25 mouse cellular contexts compared by ENCODE assay signal in genomic region chr14:55709509-55709908, GRCm38 (mm10). TPM values are rescaled to one million over a fixed set of nuclear protein-coding genes. Genes with fewer than 3 reads are reported as not detected.
DNase-seq lines count a peak whose midpoint lies in the region; ATAC-seq and TF ChIP-seq lines count a peak whose summit lies in the region.
"Had no signal": no experiment of that assay in that cellular context is flagged by ENCODE, and none has a peak within 500 bp of the region (broad histone marks: within the 10 kb centered on the region; RNA-seq: fewer than 3 reads in every experiment).

No protein-coding gene starts in this region.

- H3K9me3 ChIP-seq in E14TG2a.4 (ENCODE audit: low read length) = no peaks in the 10 kb centered on the region
- H3K9me3 ChIP-seq in ES-Bruce4 (replicated peaks; ENCODE audit: control insufficient read depth, insufficient read depth, low read length, poor library complexity, severe bottlenecking) = no peaks in the 10 kb centered on the region
- H3K9me3 ChIP-seq in stomach, embryonic 16.5 days (replicated peaks; ENCODE audit: control insufficient read depth, low read length) = no peaks in the 10 kb centered on the region
- no peaks in the 10 kb centered on the region for H3K9me3 ChIP-seq in neural tube, embryonic 15.5 days (replicated peaks)
- H3K9me3 ChIP-seq: forebrain, embryonic 10.5 days; forebrain, embryonic 13.5 days; hindbrain, embryonic 12.5 days had no signal

- no peak for TF ChIP-seq CTCF in E14TG2a.4 (conservative IDR thresholded peaks at IDR 0.05; ENCODE audit: low read length)
- no peak for TF ChIP-seq CTCF in ES-Bruce4 (IDR thresholded peaks at IDR 0.05; ENCODE audit: low read depth, low read length)

- peak; percentile 70 for TF ChIP-seq EP300 in ES-Bruce4 (IDR thresholded peaks at IDR 0.05; ENCODE audit: insufficient read depth, low read depth, low read length)

- H3K27me3 ChIP-seq in E14TG2a.4 (ENCODE audit: insufficient read depth, low read length) (peaks cover 26% of the 10 kb centered on the region), ES-Bruce4 (ENCODE audit: control insufficient read depth, insufficient read depth, low read length, poor library complexity, severe bottlenecking) (no peaks in the 10 kb centered on the region)
- no peaks in the 10 kb centered on the region for H3K27me3 ChIP-seq in stomach, embryonic 16.5 days (ENCODE audit: control insufficient read depth, insufficient read depth, low read length)
- peaks cover 28% of the 10 kb centered on the region for H3K27me3 ChIP-seq in neural tube, embryonic 15.5 days (replicated peaks)

- ATAC-seq in stomach, embryonic 16.5 days (ENCODE audit: insufficient read depth, low FRiP score) = no peak
- no peak for ATAC-seq in neural tube, embryonic 15.5 days (ENCODE audit: low FRiP score)
- ATAC-seq: activated CD4-positive, CD25-positive, alpha-beta regulatory T cell, adult 4 months; CD4-positive, CD25-positive, alpha-beta regulatory T cell, adult 4 months; forebrain, embryonic 13.5 days; forebrain, embryonic 16.5 days; hindbrain, postnatal 0 days; inflammation-experienced regulatory T-cells, adult 6 months; intestine, embryonic 16.5 days had no signal

- H3K4me2 ChIP-seq in stomach, embryonic 16.5 days (ENCODE audit: low read depth, low read length) = 0 out of 2 replicates have a peak overlapping the region, but pooled peaks have one; percentile 20
- no peak overlapping the region for H3K4me2 ChIP-seq in neural tube, embryonic 15.5 days
- H3K4me2 ChIP-seq: forebrain, embryonic 13.5 days; heart, embryonic 11.5 days; hindbrain, embryonic 12.5 days had no signal

- H3K36me3 ChIP-seq in E14TG2a.4 (ENCODE audit: insufficient read depth, low read length) = peaks cover 35% of the 10 kb centered on the region
- no peaks in the 10 kb centered on the region for H3K36me3 ChIP-seq in ES-Bruce4 (ENCODE audit: control insufficient read depth, insufficient read depth, low read length, poor library complexity, severe bottlenecking)
- no peaks in the 10 kb centered on the region for H3K36me3 ChIP-seq in stomach, embryonic 16.5 days (ENCODE audit: control insufficient read depth, insufficient read depth, low read length)
- no peaks in the 10 kb centered on the region for H3K36me3 ChIP-seq in neural tube, embryonic 15.5 days
- H3K36me3 ChIP-seq: forebrain, embryonic 10.5 days; hindbrain, embryonic 12.5 days had no signal

- no peak overlapping the region for H3K9ac ChIP-seq in ES-Bruce4 (ENCODE audit: low read depth, poor library complexity, severe bottlenecking)
- H3K9ac ChIP-seq in stomach, embryonic 16.5 days (ENCODE audit: low read length) = no peak overlapping the region
- H3K9ac ChIP-seq in neural tube, embryonic 15.5 days (replicated peaks) = no peak overlapping the region
- H3K9ac ChIP-seq: forebrain, embryonic 13.5 days; hindbrain, embryonic 12.5 days had no signal

- TF ChIP-seq POLR2A in ES-Bruce4 (IDR thresholded peaks at IDR 0.05; ENCODE audit: insufficient read depth, low read length) = no peak

- 64% methylated on average over 4 of the region's 4 CpGs for WGBS in stomach, embryonic 16.5 days
- 91% methylated on average over 4 of the region's 4 CpGs for WGBS in neural tube, embryonic 15.5 days

- H3K4me3 ChIP-seq in E14TG2a.4 (replicated peaks; ENCODE audit: low read length) (peak overlapping the region; percentile 60), ES-Bruce4 (ENCODE audit: low read depth, low read length) (peak overlapping the region; percentile 4; the same call in 1 of the 2 replicates)
- H3K4me3 ChIP-seq in stomach, embryonic 16.5 days (replicated peaks; ENCODE audit: low read length) = no peak overlapping the region
- H3K4me3 ChIP-seq in neural tube, embryonic 15.5 days (replicated peaks) = no peak overlapping the region
- H3K4me3 ChIP-seq: forebrain, embryonic 10.5 days; forebrain, embryonic 13.5 days; gastrocnemius, adult 2 months; hindbrain, embryonic 12.5 days had no signal

- H3K4me1 ChIP-seq in E14TG2a.4 (replicated peaks; ENCODE audit: low read depth, low read length) = peaks cover 91% of the 10 kb centered on the region
- H3K4me1 ChIP-seq in ES-Bruce4 (ENCODE audit: control insufficient read depth, insufficient read depth, low read length) = peaks cover 18% of the 10 kb centered on the region
- peaks cover 10% of the 10 kb centered on the region for H3K4me1 ChIP-seq in stomach, embryonic 16.5 days (ENCODE audit: control insufficient read depth, insufficient read depth, low read length)
- no peaks in the 10 kb centered on the region for H3K4me1 ChIP-seq in neural tube, embryonic 15.5 days
- H3K4me1 ChIP-seq: forebrain, embryonic 13.5 days; hindbrain, embryonic 12.5 days had no signal

- DNase-seq in R1 (ENCODE audit: low read depth, low spot score) (peak; percentile 99), liver (no peak)
- no peak for DNase-seq in urinary bladder, adult 2 months (ENCODE audit: low spot score)
- DNase-seq: adrenal gland, adult 8-10 months; adrenal gland, postnatal 25 days; cerebellum, adult 18-20 months; cerebellum, adult 9-10 months; cerebellum, postnatal 14 days; gastrocnemius, adult 2 months; gastrocnemius, postnatal 14 days; heart, adult 11 months had no signal

- H3K27ac ChIP-seq in ES-Bruce4 (ENCODE audit: insufficient read depth, low read length) = peak overlapping the region; percentile 80
- no peak overlapping the region for H3K27ac ChIP-seq in stomach, embryonic 16.5 days (ENCODE audit: low read length)
- H3K27ac ChIP-seq in neural tube, embryonic 15.5 days (replicated peaks) = no peak overlapping the region
- H3K27ac ChIP-seq: forebrain, embryonic 10.5 days; forebrain, embryonic 13.5 days; gastrocnemius, adult 2 months; hindbrain, embryonic 12.5 days; hindbrain, postnatal 0 days had no signal

RNA-seq across cellular contexts. Expression of gene Tgm1, which starts 4.2 kb away (rescaled TPM):
- polyA plus RNA-seq in ES-Bruce4 (2011; ENCODE audit: insufficient read depth, insufficient read length, low read depth, missing spikeins) = 24.3 and 26.9 TPM in 2 replicates
- 53.1 and 72.9 TPM in 2 replicates for polyA plus RNA-seq in stomach, embryonic 16.5 days (2015; fragmentation: Nextera tagmentation; extraction: Ambion mirVana)
- polyA plus RNA-seq in neural tube, embryonic 15.5 days (2015; fragmentation: Nextera tagmentation; extraction: Ambion mirVana) = 0.31 and 0.96 TPM in 2 replicates
- polyA plus RNA-seq in urinary bladder, adult 2 months (2012; rRNA removed) = 1.1 and 1.4 TPM in 2 replicates
- polyA plus RNA-seq: activated CD4-positive, CD25-positive, alpha-beta regulatory T cell, adult 4 months; CD4-positive, CD25-positive, alpha-beta regulatory T cell, adult 4 months; inflammation-experienced regulatory T-cells, adult 6 months had no signal

RNA-seq across cellular contexts. Expression of gene Rabggta, which starts 12.6 kb away (rescaled TPM):
- polyA plus RNA-seq in ES-Bruce4 (2011; ENCODE audit: insufficient read depth, insufficient read length, low read depth, missing spikeins) = 39.6 and 42.5 TPM in 2 replicates
- 36.3 and 37.1 TPM in 2 replicates for polyA plus RNA-seq in stomach, embryonic 16.5 days (2015; fragmentation: Nextera tagmentation; extraction: Ambion mirVana)
- polyA plus RNA-seq in neural tube, embryonic 15.5 days (2015; fragmentation: Nextera tagmentation; extraction: Ambion mirVana) = 56.7 and 65.1 TPM in 2 replicates
- polyA plus RNA-seq in urinary bladder, adult 2 months (2012; rRNA removed) = 25.9 and 34.6 TPM in 2 replicates

RNA-seq across cellular contexts. Expression of gene Tinf2, which starts 27.9 kb away (rescaled TPM):
- polyA plus RNA-seq in ES-Bruce4 (2011; ENCODE audit: insufficient read depth, insufficient read length, low read depth, missing spikeins) = 50.9 and 63.6 TPM in 2 replicates
- 34.4 and 36.3 TPM in 2 replicates for polyA plus RNA-seq in stomach, embryonic 16.5 days (2015; fragmentation: Nextera tagmentation; extraction: Ambion mirVana)
- polyA plus RNA-seq in neural tube, embryonic 15.5 days (2015; fragmentation: Nextera tagmentation; extraction: Ambion mirVana) = 24.9 and 28.3 TPM in 2 replicates
- polyA plus RNA-seq in urinary bladder, adult 2 months (2012; rRNA removed) = 19.2 and 22.9 TPM in 2 replicates

RNA-seq across cellular contexts. Expression of gene Dhrs1, which starts 36.0 kb away (rescaled TPM):
- polyA plus RNA-seq in ES-Bruce4 (2011; ENCODE audit: insufficient read depth, insufficient read length, low read depth, missing spikeins) = 34.7 and 38.9 TPM in 2 replicates
- polyA plus RNA-seq in stomach, embryonic 16.5 days (2015; fragmentation: Nextera tagmentation; extraction: Ambion mirVana) = 107 and 125 TPM in 2 replicates
- polyA plus RNA-seq in neural tube, embryonic 15.5 days (2015; fragmentation: Nextera tagmentation; extraction: Ambion mirVana) = 79.7 and 84.6 TPM in 2 replicates
- polyA plus RNA-seq in urinary bladder, adult 2 months (2012; rRNA removed) = 75.5 and 83.1 TPM in 2 replicates

RNA-seq across cellular contexts. Expression of gene Nop9, which starts 36.0 kb away (rescaled TPM):
- 56.2 and 59.8 TPM in 2 replicates for polyA plus RNA-seq in ES-Bruce4 (2011; ENCODE audit: insufficient read depth, insufficient read length, low read depth, missing spikeins)
- 23.8 and 28.4 TPM in 2 replicates for polyA plus RNA-seq in stomach, embryonic 16.5 days (2015; fragmentation: Nextera tagmentation; extraction: Ambion mirVana)
- 25.1 and 31.5 TPM in 2 replicates for polyA plus RNA-seq in neural tube, embryonic 15.5 days (2015; fragmentation: Nextera tagmentation; extraction: Ambion mirVana)
- polyA plus RNA-seq in urinary bladder, adult 2 months (2012; rRNA removed) = 13.8 TPM in 2 replicates

Comparison
In these comparisons a context has a peak if more than half of its experiments do, and no peak if none do; other contexts are left out.
1. H3K4me3 ChIP-seq: peak in E14TG2a.4 (single experiment) and ES-Bruce4 (single experiment); none in stomach, embryonic 16.5 days (single experiment) and neural tube, embryonic 15.5 days (single experiment).
2. RNA of gene Tgm1, which starts 4.2 kb away (polyA plus RNA-seq): 53.1 to 72.9 TPM in stomach, embryonic 16.5 days and 24.3 to 26.9 TPM in ES-Bruce4; 1.1 to 1.4 TPM in urinary bladder, adult 2 months and 0.31 to 0.96 TPM in neural tube, embryonic 15.5 days; every median in the first group is over 10 times any median in the second.